Mouse (Mus musculus) liver, postnatal 0 days (tissue): ENCODE measurements around the gene Llgl2.

ENCODE experiments used
- CTCF ChIP-seq: sonication (generic); IDR thresholded peaks from 2 replicates; pipeline ENCODE4 v1.5.1; 2016; ENCODE audit warnings: antibody characterized with exemption, low read depth
- EP300 ChIP-seq: IDR thresholded peaks from 2 replicates; pipeline ENCODE4 v1.6.1; 2016; ENCODE audit warnings: antibody characterized with exemption, low read depth, mild to moderate bottlenecking

DNA sequence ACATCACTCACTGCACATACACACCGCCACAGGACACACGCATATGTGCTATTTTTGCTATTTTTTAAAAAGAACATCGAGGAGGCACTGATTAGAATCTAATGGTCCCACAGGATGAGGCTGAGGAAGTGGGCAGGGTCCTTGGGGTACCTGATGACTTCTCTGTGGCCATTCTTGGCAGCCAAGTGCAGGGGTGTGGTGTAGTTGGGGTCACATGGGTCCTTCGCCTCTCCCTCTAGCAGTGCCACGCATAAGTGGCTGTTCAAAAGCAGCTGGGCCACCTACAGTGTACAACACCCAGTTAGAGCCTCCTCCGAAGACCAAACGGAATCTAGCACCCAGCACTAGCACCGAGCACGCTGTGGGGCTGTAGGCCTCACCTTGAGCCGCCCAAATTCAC, 17.7 kb upstream of the Llgl2 start:
- TF ChIP-seq EP300 (no peak), CTCF (no peak)
